Mouse (Mus musculus) midbrain, embryonic 14.5 days (tissue): ENCODE data around the gene Gm10100. TPM values are rescaled to one million over a fixed set of nuclear protein-coding genes. Genes with fewer than 3 reads are reported as not detected.
"Not testable (repeated sequence)": the region's sequence is repeated elsewhere in the genome, so short reads cannot be mapped to it uniquely, and the experiment has no call there.

ENCODE experiments used
- ATAC-seq: fragments of 200-750 bp; cut with Nextera tagmentation; 2 replicates; pipeline ENCODE4 v1.8.0; 2017; ENCODE audit warnings: moderate number of reproducible peaks, moderate library complexity; ENCODE audit not compliant: low FRiP score, low TSS enrichment
- DNase-seq: peaks from one replicate; pipeline ENCODE4 v3.0.0-alpha.2; 2015
- H3K27ac ChIP-seq: fragments of 300-500 bp; sonication (generic); replicated peaks from 2 replicates; pipeline ENCODE4 v1.5.1; 2014; ENCODE audit warnings: mild to moderate bottlenecking, low read depth, low read length, moderate library complexity
- H3K27me3 ChIP-seq: fragments of 300-500 bp; sonication (generic); 2 replicates; pipeline ENCODE4 v1.6.1; 2014; ENCODE audit warnings: low read length, control low read depth, mixed read lengths; ENCODE audit not compliant: control insufficient read depth, insufficient read depth
- H3K36me3 ChIP-seq: fragments of 300-500 bp; sonication (generic); 2 replicates; pipeline ENCODE4 v1.6.1; 2014; ENCODE audit warnings: low read length, control low read depth; ENCODE audit not compliant: control insufficient read depth, insufficient read depth
- H3K4me1 ChIP-seq: fragments of 300-500 bp; sonication (generic); 2 replicates; pipeline ENCODE4 v1.6.1; 2014; ENCODE audit warnings: mild to moderate bottlenecking, antibody characterized with exemption, low read length, control low read depth; ENCODE audit not compliant: control insufficient read depth, insufficient read depth
- H3K4me2 ChIP-seq: fragments of 300-500 bp; sonication (generic); 2 replicates; pipeline ENCODE4 v1.6.1; 2014; ENCODE audit warnings: mild to moderate bottlenecking, low read length, moderate library complexity
- H3K4me3 ChIP-seq: fragments of 300-500 bp; sonication (generic); replicated peaks from 2 replicates; pipeline ENCODE4 v1.5.1; 2014; ENCODE audit warnings: low read depth, low read length
- H3K9ac ChIP-seq: fragments of 300-500 bp; sonication (generic); replicated peaks from 2 replicates; pipeline ENCODE4 v1.6.1; 2014; ENCODE audit warnings: mild to moderate bottlenecking, low read length, moderate library complexity
- H3K9me3 ChIP-seq: fragments of 300-500 bp; sonication (generic); 2 replicates; pipeline ENCODE4 v1.6.1; 2016; ENCODE audit warnings: low read length, control low read depth, mixed read lengths; ENCODE audit not compliant: control insufficient read depth
- WGBS: fragments of 180-500 bp; shearing (Covaris S2); extraction: QIAGEN DNeasy Blood & Tissue Kit; methylation state at CpG from one replicate; pipeline ENCODE4 v1.1.7; 2014; 5-methylcytosine and 5-hydroxymethylcytosine counted together
- polyA plus RNA-seq: library from polyadenylated mRNA; unstranded; fragments of >200 nt; fragmentation: Nextera tagmentation; extraction: Ambion mirVana; gene quantifications from 2 replicates; pipeline ENCODE4 v1.2.1, GENCODE M21; 2014

The Gm10100 gene
- polyA plus RNA-seq, 1 experiment from 2014 or later = not detected

GRCm38 (mm10) chr10:77735928-77736327 is 9.6 kb downstream of the Gm10100 start:
- H3K36me3 ChIP-seq = no peaks in the 10 kb centered on the region
- no peak overlapping the region for H3K4me2 ChIP-seq
- no peak overlapping the region for H3K9ac ChIP-seq
- 90% methylated on average over 1 of the region's 1 CpGs for WGBS
- no peak for ATAC-seq
- no peak overlapping the region for H3K27ac ChIP-seq
- H3K4me3 ChIP-seq = no peak overlapping the region
- no peaks in the 10 kb centered on the region for H3K4me1 ChIP-seq
- no peaks in the 10 kb centered on the region for H3K27me3 ChIP-seq
- no peaks in the 10 kb centered on the region for H3K9me3 ChIP-seq
- no peak for DNase-seq

- no peaks in the 10 kb centered on the region for H3K27me3 ChIP-seq
- DNase-seq (no peak), ATAC-seq (no peak)
- no peak overlapping the region for H3K9ac ChIP-seq
- no peak overlapping the region for H3K4me3 ChIP-seq
- H3K27ac ChIP-seq = no peak overlapping the region
- no peak overlapping the region for H3K4me2 ChIP-seq
- H3K36me3 ChIP-seq = no peaks in the 10 kb centered on the region
- no peaks in the 10 kb centered on the region for H3K9me3 ChIP-seq
- no peaks in the 10 kb centered on the region for H3K4me1 ChIP-seq
- 92% methylated on average over 4 of the region's 4 CpGs for WGBS
These were observed 12.6 kb downstream of the Gm10100 start for GRCm38 (mm10) chr10:77738929-77739328.

DNA sequence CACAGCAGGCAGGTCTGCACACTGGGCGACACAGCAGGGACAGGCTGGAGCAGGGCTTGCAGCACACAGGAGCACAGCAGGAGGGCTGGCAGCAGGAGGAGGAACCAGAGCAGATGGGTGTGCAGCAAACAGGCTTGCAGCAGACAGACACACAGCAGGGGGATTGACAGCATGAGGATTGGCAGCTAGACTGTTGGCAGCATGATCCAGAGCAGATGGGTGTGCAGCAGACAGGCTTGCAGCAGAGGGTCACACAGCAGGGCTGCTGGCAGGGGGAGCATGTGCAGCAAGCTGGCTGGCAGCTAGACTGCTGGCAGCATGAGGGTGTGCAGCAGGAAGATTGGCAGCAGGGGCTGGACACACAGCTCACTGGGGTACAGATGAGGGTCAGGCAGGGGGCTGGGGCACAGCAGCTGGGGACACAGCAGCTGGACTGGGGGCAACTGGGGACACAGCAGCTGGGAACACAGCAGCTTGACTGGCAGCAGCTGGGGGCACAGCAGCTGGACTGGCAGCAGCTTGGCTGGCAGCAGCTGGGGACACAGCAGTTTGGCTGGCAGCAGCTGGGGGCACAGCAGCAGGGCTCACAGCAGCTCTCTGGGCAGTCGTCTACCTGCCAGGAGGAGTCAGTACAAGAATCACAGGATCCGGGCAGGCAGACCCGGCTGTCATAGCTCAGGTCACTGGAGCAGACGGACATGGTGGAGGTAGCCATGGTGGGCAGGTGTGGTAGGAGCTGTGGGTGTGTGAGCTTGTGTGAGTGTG is 15.8 kb downstream of the Gm10100 start, which contains the start of gene Gm18596:
Gm18596 (minus strand) TSS at position 715 of the 765 bp plus-strand sequence.
- 58% methylated on average over 4 of the region's 5 CpGs for WGBS
- DNase-seq, H3K27ac ChIP-seq, H3K9ac ChIP-seq, ATAC-seq, H3K4me2 ChIP-seq, H3K36me3 ChIP-seq, H3K27me3 ChIP-seq, H3K4me1 ChIP-seq, H3K4me3 ChIP-seq, H3K9me3 ChIP-seq: not testable (repeated sequence)

GRCm38 (mm10) chr10:77750686-77751085 is 24.4 kb downstream of the Gm10100 start:
- H3K4me1 ChIP-seq, DNase-seq, H3K36me3 ChIP-seq, H3K9ac ChIP-seq, ATAC-seq, H3K27me3 ChIP-seq, H3K4me2 ChIP-seq, H3K9me3 ChIP-seq, H3K27ac ChIP-seq, H3K4me3 ChIP-seq: not testable (repeated sequence)
- WGBS = 90% methylated on average over 1 of the region's 1 CpGs

DNA sequence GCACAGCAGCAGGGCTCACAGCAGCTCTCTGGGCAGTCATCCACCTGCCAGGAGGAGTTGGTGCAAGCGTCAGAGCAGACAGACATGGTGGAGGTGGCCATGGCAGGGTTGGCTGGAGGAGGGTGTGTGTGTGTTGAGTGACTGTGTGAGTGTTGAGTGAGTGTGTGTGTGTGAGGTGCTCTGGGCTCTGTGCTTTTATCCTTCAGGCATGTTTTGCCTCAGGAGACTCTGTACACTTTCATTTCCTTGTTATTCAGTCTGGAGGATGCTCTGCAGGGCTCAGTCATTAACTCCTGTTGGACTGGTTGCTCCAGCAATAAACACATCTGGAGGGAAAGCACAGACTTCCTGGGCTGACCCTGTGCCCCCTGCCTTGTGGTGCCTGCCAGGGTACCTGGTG is 25.0 kb downstream of the Gm10100 start, which contains the start of gene Gm9736:
Gm9736 (minus strand) TSS at position 101 of the 400 bp plus-strand sequence.
- not testable (repeated sequence) for H3K4me1 ChIP-seq, H3K4me2 ChIP-seq, H3K27me3 ChIP-seq, ATAC-seq, H3K27ac ChIP-seq, H3K4me3 ChIP-seq, H3K36me3 ChIP-seq, H3K9me3 ChIP-seq, H3K9ac ChIP-seq, DNase-seq
- 63% methylated on average over 1 of the region's 1 CpGs for WGBS

DNA sequence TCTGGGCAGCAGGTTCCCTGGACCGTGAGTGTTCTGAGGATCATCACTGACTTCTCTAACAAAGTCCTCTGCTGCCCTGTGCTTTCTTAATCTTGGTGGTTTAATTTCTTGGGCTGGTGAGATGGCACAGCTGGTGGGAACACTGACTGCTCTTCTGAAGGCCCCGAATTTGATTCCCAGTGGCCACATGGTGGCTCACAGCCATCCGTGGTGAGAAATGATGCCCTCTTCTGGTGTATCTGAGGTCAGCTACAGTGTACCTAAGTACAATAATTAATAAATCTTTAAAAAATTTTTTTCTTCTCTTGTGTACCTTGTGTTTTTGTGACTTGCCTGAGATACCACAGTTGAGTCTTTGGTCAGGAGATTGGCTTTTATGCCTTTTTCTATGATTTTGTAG is 26.0 kb downstream of the Gm10100 start:
- DNase-seq, H3K36me3 ChIP-seq, H3K4me1 ChIP-seq, H3K27ac ChIP-seq, ATAC-seq, H3K4me3 ChIP-seq, H3K9ac ChIP-seq, H3K4me2 ChIP-seq, H3K9me3 ChIP-seq, H3K27me3 ChIP-seq: not testable (repeated sequence)
- WGBS = 62% methylated on average over 3 of the region's 3 CpGs

DNA sequence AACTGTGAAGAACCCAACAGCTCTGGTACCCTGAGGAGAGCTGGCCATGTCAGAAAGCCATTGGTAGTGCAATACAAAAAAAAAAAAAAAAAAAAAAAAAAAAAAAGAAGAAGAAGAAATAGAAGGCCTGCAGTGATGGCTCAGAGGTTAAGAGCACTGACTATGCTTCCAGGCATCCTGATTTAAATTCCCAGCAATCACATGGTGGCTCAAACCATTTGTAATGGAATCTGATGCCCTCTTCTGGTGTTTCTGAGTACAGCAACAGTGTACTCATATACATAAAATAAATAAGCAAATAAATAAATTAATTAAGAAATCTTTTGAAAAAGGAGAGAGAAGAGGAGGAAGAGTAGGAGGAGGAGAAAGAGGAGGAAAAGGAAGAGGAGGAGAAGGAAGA is 27.2 kb downstream of the Gm10100 start:
- Histone ChIP-seq H3K36me3 (no peaks in the 10 kb centered on the region), H3K4me3 (no peak overlapping the region), H3K9ac (no peak overlapping the region), H3K4me1 (no peaks in the 10 kb centered on the region), H3K27ac (no peak overlapping the region), H3K9me3 (no peaks in the 10 kb centered on the region), H3K27me3 (no peaks in the 10 kb centered on the region), H3K4me2 (no peak overlapping the region)
- no peak for ATAC-seq
- no peak for DNase-seq

GRCm38 (mm10) chr10:77759582-77759981 is 33.3 kb downstream of the Gm10100 start, which contains the start of gene Gm3233:
Gene Gm3233, minus strand, starts transcription at chr10:77759682.
- H3K9me3 ChIP-seq, H3K4me2 ChIP-seq, H3K27me3 ChIP-seq, H3K4me3 ChIP-seq, H3K36me3 ChIP-seq, ATAC-seq, DNase-seq, H3K9ac ChIP-seq, H3K27ac ChIP-seq, H3K4me1 ChIP-seq: not testable (repeated sequence)
- no CpG with 5 or more reads among the region's 1 CpGs for WGBS

- Histone ChIP-seq H3K4me1 (no peaks in the 10 kb centered on the region), H3K36me3 (no peaks in the 10 kb centered on the region), H3K4me3 (no peak overlapping the region), H3K27ac (no peak overlapping the region), H3K9me3 (no peaks in the 10 kb centered on the region), H3K4me2 (no peak overlapping the region), H3K27me3 (no peaks in the 10 kb centered on the region), H3K9ac (no peak overlapping the region)
- DNase-seq (no peak), ATAC-seq (no peak)
- 81% methylated on average over 1 of the region's 1 CpGs for WGBS
These were observed 43.4 kb downstream of the Gm10100 start for GRCm38 (mm10) chr10:77769727-77770126.
